Mouse (Mus musculus) embryonic facial prominence, embryonic 12.5 days (tissue): ENCODE results near the gene Ugt1a6b. TPM values are rescaled to one million over a fixed set of nuclear protein-coding genes. Genes with fewer than 3 reads are reported as not detected.
"Not testable (repeated sequence)": the region's sequence is repeated elsewhere in the genome, so short reads cannot be mapped to it uniquely, and the experiment has no call there.

ENCODE experiments used
- ATAC-seq: fragments of 200-750 bp; cut with Nextera tagmentation; 2 replicates; pipeline ENCODE4 v1.8.0; 2017; ENCODE audit not compliant: insufficient number of reproducible peaks, insufficient read depth, low FRiP score, low TSS enrichment
- H3K27ac ChIP-seq: fragments of 300-500 bp; sonication (generic); 2 replicates; pipeline ENCODE4 v1.5.1; 2016; ENCODE audit warnings: mild to moderate bottlenecking
- H3K27me3 ChIP-seq: fragments of 300-500 bp; sonication (generic); 2 replicates; pipeline ENCODE4 v1.6.1; 2016; ENCODE audit warnings: mild to moderate bottlenecking, moderate library complexity
- H3K36me3 ChIP-seq: fragments of 300-500 bp; sonication (generic); 2 replicates; pipeline ENCODE4 v1.6.1; 2016; ENCODE audit warnings: mild to moderate bottlenecking
- H3K4me1 ChIP-seq: fragments of 300-500 bp; sonication (generic); 2 replicates; pipeline ENCODE4 v1.6.1; 2016
- H3K4me2 ChIP-seq: fragments of 300-500 bp; sonication (generic); replicated peaks from 2 replicates; pipeline ENCODE4 v1.6.1; 2016; ENCODE audit warnings: mild to moderate bottlenecking, moderate library complexity
- H3K4me3 ChIP-seq: fragments of 300-500 bp; sonication (generic); 2 replicates; pipeline ENCODE4 v1.5.1; 2016; ENCODE audit warnings: mild to moderate bottlenecking
- H3K9ac ChIP-seq: fragments of 300-500 bp; sonication (generic); 2 replicates; pipeline ENCODE4 v1.6.1; 2016; ENCODE audit warnings: mild to moderate bottlenecking, moderate library complexity
- H3K9me3 ChIP-seq: fragments of 300-500 bp; sonication (generic); 2 replicates; pipeline ENCODE4 v1.6.1; 2016; ENCODE audit warnings: mild to moderate bottlenecking, moderate library complexity
- WGBS: fragments of 180-500 bp; shearing (Covaris S2); methylation state at CpG from one replicate; pipeline ENCODE4 v1.1.7; 2016; 5-methylcytosine and 5-hydroxymethylcytosine counted together
- polyA plus RNA-seq: library from polyadenylated mRNA; unstranded; fragments of >200 nt; fragmentation: Nextera tagmentation; extraction: Ambion mirVana; gene quantifications from 2 replicates; pipeline ENCODE4 v1.2.1, GENCODE M21; 2016

Gene Ugt1a6b
- polyA plus RNA-seq, 1 experiment from 2014 or later = not detected

DNA sequence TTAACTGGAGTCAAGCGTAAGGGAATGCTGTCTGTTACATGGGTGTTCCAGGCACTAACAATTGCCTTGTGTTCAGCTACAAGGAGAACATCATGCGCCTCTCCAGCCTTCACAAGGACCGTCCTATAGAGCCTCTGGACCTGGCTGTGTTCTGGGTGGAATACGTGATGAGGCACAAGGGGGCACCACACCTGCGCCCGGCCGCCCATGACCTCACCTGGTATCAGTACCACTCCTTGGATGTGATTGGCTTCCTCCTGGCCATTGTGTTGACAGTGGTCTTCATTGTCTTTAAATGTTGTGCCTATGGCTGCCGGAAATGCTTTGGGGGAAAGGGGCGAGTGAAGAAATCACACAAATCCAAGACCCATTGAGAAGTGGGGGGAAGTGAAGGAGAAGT lies 115.0 kb downstream of the Ugt1a6b start:
- no peak for ATAC-seq
- Histone ChIP-seq H3K4me1 (no peaks in the 10 kb centered on the region), H3K4me3 (no peak overlapping the region), H3K4me2 (no peak overlapping the region), H3K9me3 (peaks cover 41% of the 10 kb centered on the region), H3K27me3 (no peaks in the 10 kb centered on the region), H3K36me3 (no peaks in the 10 kb centered on the region), H3K27ac (no peak overlapping the region), H3K9ac (no peak overlapping the region)
- 74% methylated on average over 9 of the region's 9 CpGs for WGBS

DNA sequence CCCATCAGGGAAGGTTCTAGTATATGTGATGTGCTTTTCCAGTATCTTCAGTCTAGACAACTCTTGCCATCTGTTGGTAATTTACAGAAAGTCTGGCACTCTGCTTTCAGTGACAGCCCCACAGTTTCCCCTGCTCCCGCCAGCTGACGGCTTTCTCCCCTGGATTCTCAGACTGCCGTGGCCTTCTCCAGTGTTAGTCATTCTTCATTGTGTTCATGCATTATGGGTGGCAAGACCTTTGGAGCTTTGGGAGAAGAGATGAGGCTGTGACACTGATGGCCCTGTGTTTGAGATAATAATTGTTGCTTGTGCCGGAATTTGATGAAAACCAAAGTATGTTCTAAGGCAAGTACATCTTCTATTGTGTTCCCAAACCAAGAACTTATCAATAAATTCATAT lies 115.5 kb downstream of the Ugt1a6b start:
- no peak overlapping the region for H3K4me2 ChIP-seq
- H3K27ac ChIP-seq = no peak overlapping the region
- 47% methylated on average over 4 of the region's 4 CpGs for WGBS
- H3K9me3 ChIP-seq = peaks cover 36% of the 10 kb centered on the region
- ATAC-seq = no peak
- no peak overlapping the region for H3K9ac ChIP-seq
- no peaks in the 10 kb centered on the region for H3K27me3 ChIP-seq
- no peak overlapping the region for H3K4me3 ChIP-seq
- H3K4me1 ChIP-seq = no peaks in the 10 kb centered on the region
- H3K36me3 ChIP-seq = no peaks in the 10 kb centered on the region

DNA sequence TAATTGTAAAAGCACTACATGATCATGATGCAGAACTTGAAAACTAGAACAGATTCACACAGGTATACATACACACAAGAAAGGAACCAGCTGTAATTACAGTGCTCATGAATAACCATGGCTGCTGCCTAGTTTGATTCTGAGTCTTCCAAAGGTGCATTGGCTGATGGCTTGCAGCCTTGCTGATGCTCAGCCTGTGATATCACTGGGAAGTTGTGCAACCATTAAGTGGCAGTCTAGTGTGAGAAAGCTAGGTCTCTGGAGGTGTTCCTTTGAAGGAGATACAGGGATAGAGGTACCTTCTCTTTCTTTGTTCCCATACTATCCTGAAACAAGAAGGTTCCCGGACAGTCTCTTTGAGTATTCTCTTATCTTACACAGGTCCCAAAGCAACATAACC lies 116.0 kb downstream of the Ugt1a6b start:
- 10% methylated on average over 1 of the region's 1 CpGs for WGBS
- Histone ChIP-seq H3K4me1 (no peaks in the 10 kb centered on the region), H3K27ac (no peak overlapping the region), H3K36me3 (no peaks in the 10 kb centered on the region), H3K27me3 (no peaks in the 10 kb centered on the region), H3K4me3 (no peak overlapping the region), H3K4me2 (no peak overlapping the region), H3K9me3 (peaks cover 31% of the 10 kb centered on the region), H3K9ac (no peak overlapping the region)
- ATAC-seq = no peak

DNA sequence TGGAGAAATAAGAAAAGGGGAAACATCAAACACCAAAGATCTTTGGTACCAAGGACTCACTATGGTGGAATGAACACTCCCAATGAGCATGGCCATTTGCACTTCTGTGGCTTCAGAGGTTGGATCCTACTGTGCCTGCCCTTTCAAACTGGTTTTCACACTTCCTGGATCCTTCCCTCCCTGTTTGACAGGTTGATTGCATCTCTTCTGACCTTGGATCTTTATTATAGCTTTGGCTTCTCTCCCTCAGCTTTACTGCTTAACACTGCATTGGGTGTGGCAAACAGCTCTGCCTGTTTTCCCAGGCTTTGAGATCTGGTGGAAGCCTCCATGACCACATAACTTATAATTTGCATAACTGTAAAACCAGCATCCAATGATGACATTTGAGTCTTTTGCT lies 117.3 kb downstream of the Ugt1a6b start:
- Histone ChIP-seq H3K36me3 (no peaks in the 10 kb centered on the region), H3K4me1 (no peaks in the 10 kb centered on the region), H3K9ac (no peak overlapping the region), H3K9me3 (peaks cover 22% of the 10 kb centered on the region), H3K27me3 (no peaks in the 10 kb centered on the region), H3K4me3 (no peak overlapping the region), H3K4me2 (no peak overlapping the region), H3K27ac (no peak overlapping the region)
- no peak for ATAC-seq

DNA sequence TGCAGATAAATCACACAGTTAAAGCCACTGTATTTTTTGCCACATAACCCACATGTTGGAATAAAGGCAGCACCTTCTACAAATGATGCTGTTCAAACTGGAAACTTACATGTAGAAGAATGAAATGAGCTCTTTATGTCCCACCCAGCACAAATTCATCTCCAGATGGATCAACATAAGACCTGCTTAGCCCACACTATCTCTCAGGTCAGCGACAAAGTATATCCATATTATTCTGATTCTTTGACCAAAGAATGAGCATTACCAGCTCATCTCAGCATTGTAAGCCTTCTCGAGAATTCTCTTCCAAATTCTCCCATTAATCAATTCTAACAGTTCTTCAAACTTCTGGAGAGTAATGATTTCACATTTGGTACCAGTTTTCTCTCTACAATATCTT lies 119.2 kb downstream of the Ugt1a6b start:
- no peak overlapping the region for H3K4me2 ChIP-seq
- no peak for ATAC-seq
- H3K4me1 ChIP-seq = no peaks in the 10 kb centered on the region
- H3K9ac ChIP-seq = no peak overlapping the region
- WGBS = 47% methylated on average over 2 of the region's 2 CpGs
- no peaks in the 10 kb centered on the region for H3K27me3 ChIP-seq
- H3K36me3 ChIP-seq = no peaks in the 10 kb centered on the region
- H3K9me3 ChIP-seq = peaks cover 23% of the 10 kb centered on the region
- no peak overlapping the region for H3K27ac ChIP-seq
- H3K4me3 ChIP-seq = no peak overlapping the region

DNA sequence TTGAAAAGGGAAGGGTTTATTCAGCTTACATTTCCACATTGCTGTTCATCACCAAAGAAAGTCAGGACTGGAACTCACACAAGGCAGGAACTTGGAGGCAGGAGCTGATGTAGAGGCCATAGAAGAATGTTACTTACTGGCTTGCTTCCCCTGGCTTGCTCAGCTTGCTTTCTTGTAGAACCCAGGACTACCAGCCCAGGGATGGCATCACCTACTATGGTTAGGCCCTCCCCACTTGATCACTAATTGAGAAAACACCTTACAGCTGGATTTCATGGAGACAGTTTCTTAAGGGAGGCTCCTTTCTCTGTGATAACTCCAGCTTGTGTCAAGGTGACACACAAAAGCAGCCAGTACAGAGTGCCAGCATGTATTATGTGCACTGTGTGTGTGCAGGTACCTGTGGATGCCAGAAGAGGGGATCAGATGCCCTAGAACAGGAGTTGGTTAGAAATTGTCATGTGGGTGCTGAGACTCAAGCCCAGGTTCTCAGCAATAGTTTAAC lies 120.0 kb downstream of the Ugt1a6b start:
- peaks cover 27% of the 10 kb centered on the region for H3K9me3 ChIP-seq
- ATAC-seq, H3K27ac ChIP-seq, H3K4me1 ChIP-seq, H3K9ac ChIP-seq, H3K36me3 ChIP-seq, H3K27me3 ChIP-seq, H3K4me3 ChIP-seq, H3K4me2 ChIP-seq: not testable (repeated sequence)

DNA sequence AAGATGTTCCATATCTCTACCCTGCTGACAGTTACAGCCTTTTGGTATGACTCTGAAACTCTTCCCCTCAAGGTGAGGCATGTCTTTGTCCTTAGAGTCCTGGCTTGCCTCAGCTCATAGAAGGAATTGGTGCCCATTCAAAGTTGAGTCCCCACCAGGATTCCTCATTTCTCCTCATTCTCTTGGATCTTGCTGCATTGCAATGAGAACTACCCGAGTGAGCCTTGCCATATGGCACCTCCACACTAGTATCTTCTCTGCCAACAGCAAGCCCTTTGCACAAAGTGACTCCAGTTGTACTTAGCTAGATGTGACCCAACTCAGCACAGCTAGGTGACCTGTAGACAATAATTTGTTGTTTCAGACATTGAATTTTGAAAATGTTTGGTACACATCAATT lies 120.5 kb downstream of the Ugt1a6b start:
- WGBS = 52% methylated on average over 1 of the region's 1 CpGs
- no peak for ATAC-seq

DNA sequence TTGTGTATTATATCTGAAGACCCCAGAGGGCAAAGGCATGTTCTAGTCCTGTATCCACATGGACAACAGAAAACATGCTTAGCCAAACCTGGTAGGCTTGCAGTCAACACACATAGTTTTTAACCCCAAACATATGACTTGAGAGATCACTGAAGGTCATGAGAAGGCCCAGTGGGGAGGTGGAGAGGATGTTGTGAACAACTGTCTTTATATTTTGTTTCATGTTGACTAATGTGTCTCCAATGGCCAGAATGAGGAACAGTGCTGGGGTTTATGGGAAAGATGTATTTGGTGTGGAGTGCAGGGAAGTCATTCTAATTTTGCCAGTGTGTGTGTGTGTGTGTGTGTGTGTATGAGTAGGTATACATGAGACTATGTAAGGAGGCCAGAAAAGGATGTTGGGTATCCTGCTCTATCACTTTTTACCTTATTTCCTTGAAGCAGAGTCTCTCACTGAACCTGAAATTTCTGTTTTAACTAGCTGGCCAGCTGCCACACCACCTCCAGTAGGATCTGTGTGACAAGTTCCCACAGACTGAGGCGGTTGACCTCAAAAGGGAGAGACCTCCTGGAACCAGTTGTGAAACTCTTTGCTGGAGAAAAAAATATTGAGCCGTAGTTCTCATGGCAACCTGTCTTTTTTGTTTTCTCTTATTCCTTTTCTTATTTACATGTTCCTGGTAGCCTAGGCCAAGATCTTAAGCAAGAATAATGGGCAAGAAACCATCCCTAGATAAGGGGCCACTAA lies 121.2 kb downstream of the Ugt1a6b start:
- Histone ChIP-seq H3K9ac (no peak overlapping the region), H3K9me3 (peaks cover 38% of the 10 kb centered on the region), H3K4me2 (no peak overlapping the region), H3K27me3 (no peaks in the 10 kb centered on the region), H3K4me3 (no peak overlapping the region), H3K27ac (no peak overlapping the region), H3K4me1 (no peaks in the 10 kb centered on the region), H3K36me3 (no peaks in the 10 kb centered on the region)
- 72% methylated on average over 2 of the region's 2 CpGs for WGBS
- ATAC-seq = no peak

More for the DNA sequence above, 120.5 kb downstream of the Ugt1a6b start:
- Histone ChIP-seq H3K4me2 (no peak overlapping the region), H3K4me3 (no peak overlapping the region), H3K9me3 (peaks cover 32% of the 10 kb centered on the region), H3K27me3 (no peaks in the 10 kb centered on the region), H3K4me1 (no peaks in the 10 kb centered on the region), H3K36me3 (no peaks in the 10 kb centered on the region), H3K9ac (no peak overlapping the region), H3K27ac (no peak overlapping the region)

DNA sequence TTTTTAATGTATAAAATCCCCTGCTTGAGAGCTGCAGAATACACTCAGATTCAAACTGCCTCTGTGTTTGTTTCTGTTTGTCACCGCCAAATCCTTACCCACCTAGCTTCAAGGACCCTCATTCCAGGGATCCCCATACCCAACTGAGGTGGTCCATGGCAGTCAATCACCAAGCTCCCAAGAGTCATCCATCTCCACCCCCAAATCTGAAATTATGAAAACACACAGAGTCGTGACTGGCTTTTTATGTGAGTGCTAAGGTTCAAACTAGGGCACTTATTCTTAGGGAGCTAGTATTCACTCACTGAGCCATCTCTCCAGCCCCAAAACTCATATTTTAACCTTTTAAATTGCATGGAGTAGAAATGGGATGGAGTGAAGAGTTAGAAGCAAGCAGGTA lies 122.2 kb downstream of the Ugt1a6b start:
- not testable (repeated sequence) for H3K9ac ChIP-seq, H3K4me3 ChIP-seq, H3K27ac ChIP-seq, H3K27me3 ChIP-seq, H3K4me2 ChIP-seq, H3K36me3 ChIP-seq, ATAC-seq, H3K4me1 ChIP-seq
- WGBS = 36% methylated on average over 2 of the region's 2 CpGs
- peaks cover 49% of the 10 kb centered on the region for H3K9me3 ChIP-seq

DNA sequence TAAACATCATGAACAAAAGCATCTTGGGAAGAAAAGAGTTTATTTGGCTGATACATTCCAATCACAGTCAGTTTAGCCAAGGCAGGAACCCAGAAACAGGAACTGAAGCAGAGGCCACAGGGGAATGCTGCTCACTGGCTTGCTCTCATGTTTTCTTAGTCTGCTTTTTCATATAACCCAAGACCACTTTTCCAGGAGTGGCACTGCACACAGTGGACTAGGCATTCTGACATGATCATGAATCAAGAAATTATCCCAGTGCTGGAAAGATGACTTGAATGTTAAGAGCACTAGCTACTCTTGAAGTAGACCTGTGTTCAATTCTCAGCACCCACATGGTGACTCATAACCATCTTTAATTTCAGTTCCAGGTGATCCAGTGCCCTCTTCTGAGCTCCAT lies 122.7 kb downstream of the Ugt1a6b start:
- no peak overlapping the region for H3K9ac ChIP-seq
- no peak overlapping the region for H3K4me2 ChIP-seq
- H3K4me1 ChIP-seq = no peaks in the 10 kb centered on the region
- ATAC-seq = no peak
- no peak overlapping the region for H3K27ac ChIP-seq
- H3K9me3 ChIP-seq = peaks cover 53% of the 10 kb centered on the region
- no peaks in the 10 kb centered on the region for H3K27me3 ChIP-seq
- no peaks in the 10 kb centered on the region for H3K36me3 ChIP-seq
- no peak overlapping the region for H3K4me3 ChIP-seq

DNA sequence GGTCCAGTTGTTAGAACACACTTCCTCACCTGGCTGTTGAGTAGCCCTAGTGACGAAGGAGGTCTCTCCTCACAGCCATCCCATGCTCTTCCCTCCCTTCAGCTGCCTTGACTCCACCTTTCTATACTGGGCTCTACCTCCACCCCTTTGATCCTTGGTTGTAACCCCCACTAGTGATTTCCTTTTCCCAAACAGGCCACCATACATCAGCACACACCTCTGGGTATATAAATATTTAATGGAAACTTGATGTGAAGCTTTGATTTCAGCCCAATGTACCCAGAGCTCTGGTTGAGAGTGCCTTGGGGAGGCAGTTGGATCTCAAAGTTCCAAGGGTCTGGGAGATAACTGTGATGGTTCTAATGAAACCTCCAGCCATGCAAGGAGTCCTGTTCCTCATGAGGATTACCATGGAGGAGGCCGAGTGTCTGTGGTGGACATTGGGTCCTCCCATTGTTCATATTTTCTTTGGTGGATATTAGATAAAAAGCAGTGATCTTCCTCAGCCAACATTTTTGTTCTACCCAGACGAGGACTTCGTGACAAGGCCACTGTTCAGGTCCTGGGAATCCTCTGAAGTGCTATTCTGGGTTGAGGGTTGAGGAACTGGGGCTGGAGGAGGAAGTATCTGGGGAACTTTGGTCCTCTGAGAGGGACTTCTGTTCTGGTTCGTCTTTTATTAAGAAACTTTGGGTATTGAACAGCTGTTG lies 123.8 kb downstream of the Ugt1a6b start, which contains the start of gene Mroh2a:
TSS of gene Mroh2a (plus strand) at position 317 of the 710 bp plus-strand sequence.
- Histone ChIP-seq H3K9me3 (peaks cover 64% of the 10 kb centered on the region), H3K27ac (no peak within 1 kb of the TSS), H3K27me3 (no peaks in the 10 kb centered on the region), H3K4me1 (no peaks in the 10 kb centered on the region), H3K9ac (no peak within 1 kb of the TSS), H3K4me2 (no peak within 1 kb of the TSS), H3K36me3 (no peaks in the 10 kb centered on the region), H3K4me3 (no peak within 1 kb of the TSS)
- ATAC-seq = no peak
- WGBS = 54% methylated on average over 5 of the region's 5 CpGs

DNA sequence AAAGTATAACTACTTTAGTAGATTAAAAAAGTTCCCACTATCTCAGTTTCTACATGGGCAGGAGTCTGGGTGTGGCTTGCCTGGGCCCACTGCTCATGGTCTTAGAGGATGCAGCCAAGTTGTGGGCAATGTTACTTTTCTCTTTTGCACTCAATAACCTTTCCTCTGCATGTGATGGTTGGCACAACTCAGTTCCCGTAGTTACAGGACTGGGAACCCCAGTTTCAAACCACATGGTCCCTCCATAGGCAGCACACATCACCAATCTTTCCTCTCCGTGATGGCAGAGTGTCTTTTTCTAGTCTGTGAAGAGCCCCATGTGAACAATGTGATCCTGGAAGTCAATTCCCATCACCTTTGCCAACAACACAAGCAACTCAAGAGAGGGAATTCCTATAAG lies 124.4 kb downstream of the Ugt1a6b start:
- H3K4me2 ChIP-seq = no peak overlapping the region
- H3K4me1 ChIP-seq = no peaks in the 10 kb centered on the region
- H3K9ac ChIP-seq = no peak overlapping the region
- peaks cover 71% of the 10 kb centered on the region for H3K9me3 ChIP-seq
- no peak overlapping the region for H3K27ac ChIP-seq
- no peak overlapping the region for H3K4me3 ChIP-seq
- no peak for ATAC-seq
- H3K27me3 ChIP-seq = no peaks in the 10 kb centered on the region
- 57% methylated on average over 2 of the region's 2 CpGs for WGBS
- H3K36me3 ChIP-seq = no peaks in the 10 kb centered on the region
